Mouse (Mus musculus) macrophage (primary cell): ENCODE measurements around the gene Mef2b. TPM values are rescaled to one million over a fixed set of nuclear protein-coding genes. Genes with fewer than 3 reads are reported as not detected.

Source experiments
- H3K27ac ChIP-seq: fragments of 350-480 bp; formaldehyde crosslinking; 2 replicates; pipeline ENCODE4 v1.9.0; 2021
- H3K36me3 ChIP-seq: fragments of 350-480 bp; formaldehyde crosslinking; 2 replicates; pipeline ENCODE4 v1.9.0; 2021; ENCODE audit errors: inconsistent target
- H3K4me3 ChIP-seq: fragments of 350-480 bp; formaldehyde crosslinking; 2 replicates; pipeline ENCODE4 v1.9.0; 2021; ENCODE audit errors: inconsistent target
- H3K79me2 ChIP-seq: fragments of 350-480 bp; formaldehyde crosslinking; 2 replicates; pipeline ENCODE4 v1.9.0; 2021; ENCODE audit errors: inconsistent target
- WGBS: methylation state at CpG from one replicate; pipeline ENCODE4 v1.1.7; 2026; ENCODE audit warnings: inconsistent platforms; ENCODE audit not compliant: missing documents; 5-methylcytosine and 5-hydroxymethylcytosine counted together
- polyA plus RNA-seq: library from polyadenylated mRNA; stranded (reverse); fragments of 250-400 nt; gene quantifications from 3 replicates; pipeline ENCODE4 v1.2.4, GENCODE M21; 2018; ENCODE audit warnings: inconsistent platforms

Gene Mef2b
- polyA plus RNA-seq, 1 experiment from 2014 or later = not detected

- Histone ChIP-seq H3K36me3 (no peaks in the 10 kb centered on the region), H3K79me2 (no peaks in the 10 kb centered on the region), H3K4me3 (no peak overlapping the region), H3K27ac (no peak overlapping the region)
- 60% methylated on average over 2 of the region's 2 CpGs for WGBS
Measured at GRCm38 (mm10) chr8:70122863-70123262, 16.6 kb upstream of the Mef2b start.

DNA sequence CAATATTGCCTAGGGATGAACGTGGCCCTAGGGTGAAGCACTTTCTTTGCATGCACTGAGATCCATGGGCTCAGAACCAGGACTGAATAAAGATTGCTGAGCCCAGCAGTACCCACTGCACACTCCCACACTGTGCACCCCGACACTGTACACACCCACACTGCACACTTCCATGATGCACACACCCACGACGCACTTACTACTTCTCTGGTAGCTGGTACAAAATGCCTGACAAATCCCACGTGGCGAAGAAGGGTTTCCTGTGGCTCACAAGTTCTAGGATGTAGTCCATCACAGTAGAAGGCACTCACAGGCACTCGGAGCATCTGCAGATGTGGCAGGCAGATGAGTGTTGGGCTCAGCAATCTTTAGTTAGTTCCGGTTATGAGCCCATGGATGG, 14.5 kb upstream of the Mef2b start:
- WGBS = 67% methylated on average over 8 of the region's 8 CpGs
- Histone ChIP-seq H3K4me3 (no peak overlapping the region), H3K36me3 (no peaks in the 10 kb centered on the region), H3K27ac (no peak overlapping the region), H3K79me2 (no peaks in the 10 kb centered on the region)

DNA sequence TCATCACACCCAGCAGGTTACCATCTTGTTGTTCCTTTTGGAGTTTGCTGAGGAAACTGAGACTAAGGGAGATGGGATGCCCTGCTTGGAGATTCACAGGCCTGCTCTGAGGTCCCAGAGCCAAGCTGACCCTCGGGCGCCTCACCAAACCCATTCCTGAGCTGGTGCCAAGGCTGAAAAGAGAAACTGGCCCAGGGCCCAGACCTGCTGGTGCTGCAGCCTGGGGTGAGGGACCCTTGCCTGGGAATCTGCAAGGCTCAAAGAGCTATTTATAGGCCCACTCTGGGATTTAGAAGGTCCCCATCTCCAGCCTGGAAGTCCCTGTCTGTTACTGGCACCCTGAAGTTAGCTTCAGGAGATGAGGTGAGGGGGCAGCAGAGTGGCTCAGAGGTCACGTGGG, 11.1 kb upstream of the Mef2b start:
- 87% methylated on average over 3 of the region's 3 CpGs for WGBS
- Histone ChIP-seq H3K4me3 (no peak overlapping the region), H3K27ac (no peak overlapping the region), H3K79me2 (peaks cover 22% of the 10 kb centered on the region), H3K36me3 (peaks cover 2% of the 10 kb centered on the region)

GRCm38 (mm10) chr8:70129309-70129952, 10.1 kb upstream of the Mef2b start:
- peaks cover 24% of the 10 kb centered on the region for H3K79me2 ChIP-seq
- peaks cover 12% of the 10 kb centered on the region for H3K36me3 ChIP-seq
- 87% methylated on average over 9 of the region's 9 CpGs for WGBS
- H3K4me3 ChIP-seq = no peak overlapping the region
- no peak overlapping the region for H3K27ac ChIP-seq

DNA sequence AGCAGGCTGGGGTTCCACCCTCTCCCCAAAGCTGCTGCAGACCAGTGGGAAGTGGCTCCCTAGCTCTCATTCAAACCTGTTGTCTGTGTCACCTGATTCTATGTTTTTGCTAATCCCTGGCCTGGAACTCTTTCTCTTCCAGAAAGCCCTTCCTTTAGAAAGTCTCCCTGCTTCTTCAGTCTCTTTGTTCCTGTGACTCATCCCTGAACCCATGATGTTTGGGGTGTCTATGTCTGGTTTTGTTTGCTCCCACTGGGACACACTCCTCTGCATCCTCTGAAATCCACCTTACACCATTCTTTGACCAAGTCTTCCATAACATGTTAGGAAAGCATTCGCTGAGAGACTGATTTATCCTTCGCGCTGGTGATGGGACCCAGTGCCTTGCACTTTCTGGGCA, 9.4 kb upstream of the Mef2b start:
- Histone ChIP-seq H3K4me3 (no peak overlapping the region), H3K36me3 (peaks cover 18% of the 10 kb centered on the region), H3K79me2 (peaks cover 24% of the 10 kb centered on the region), H3K27ac (no peak overlapping the region)
- 93% methylated on average over 3 of the region's 3 CpGs for WGBS

- Histone ChIP-seq H3K36me3 (peaks cover 30% of the 10 kb centered on the region), H3K4me3 (peak within 1 kb of the TSS; percentile 98), H3K79me2 (peaks cover 24% of the 10 kb centered on the region), H3K27ac (peak within 1 kb of the TSS; percentile 72)
- WGBS = 0% methylated on average over 37 of the region's 37 CpGs
Measured at GRCm38 (mm10) chr8:70131166-70131883, 8.2 kb upstream of the Mef2b start, which contains the start of gene Nr2c2ap. Nr2c2ap (plus strand) TSS chr8:70131333.

DNA sequence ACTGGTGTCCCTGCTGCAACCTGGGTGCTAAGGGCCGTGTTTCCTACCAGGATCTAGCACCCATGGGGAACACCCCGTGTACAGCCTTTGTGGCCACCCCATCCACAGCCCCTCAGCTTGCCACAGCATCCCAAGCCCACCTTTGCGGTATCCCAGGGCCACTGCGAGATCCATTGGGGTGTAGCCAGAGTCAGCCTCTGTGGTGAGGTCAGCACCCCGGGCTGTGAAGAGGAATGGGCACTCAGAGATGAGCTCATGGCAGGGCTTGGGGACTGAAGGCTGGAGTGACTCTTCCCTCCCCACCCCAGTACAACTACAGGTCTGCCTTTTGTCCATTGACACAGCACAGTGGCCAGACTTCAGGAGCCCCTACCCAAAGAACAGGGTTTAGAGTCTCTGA, 5.4 kb upstream of the Mef2b start:
- Histone ChIP-seq H3K36me3 (peaks cover 34% of the 10 kb centered on the region), H3K79me2 (peaks cover 24% of the 10 kb centered on the region)
- 99% methylated on average over 5 of the region's 5 CpGs for WGBS

DNA sequence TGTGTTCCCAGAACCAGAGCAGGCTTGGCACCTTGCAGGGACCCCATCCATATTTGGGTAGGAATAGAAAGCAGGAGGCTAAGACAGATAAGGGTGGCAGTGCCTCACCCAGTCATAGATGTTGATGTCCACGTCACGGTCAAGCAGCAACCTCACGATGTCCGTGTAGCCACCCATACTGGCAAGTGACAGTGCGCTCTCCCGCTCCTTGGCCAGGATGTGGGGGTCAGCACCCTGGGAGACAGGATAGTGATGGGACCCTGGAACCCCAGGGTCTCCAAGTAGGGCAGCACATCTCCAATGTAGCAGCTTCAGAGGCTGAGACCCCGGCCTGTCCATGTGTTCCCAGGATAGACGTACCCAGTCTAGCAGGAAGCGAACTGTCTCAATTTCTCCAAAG, 4.6 kb upstream of the Mef2b start:
- 93% methylated on average over 7 of the region's 9 CpGs for WGBS
- Histone ChIP-seq H3K27ac (no peak overlapping the region), H3K4me3 (no peak overlapping the region), H3K79me2 (peaks cover 25% of the 10 kb centered on the region), H3K36me3 (peaks cover 34% of the 10 kb centered on the region)

More for the DNA sequence above, 5.4 kb upstream of the Mef2b start:
- Histone ChIP-seq H3K4me3 (no peak overlapping the region), H3K27ac (no peak overlapping the region)

DNA sequence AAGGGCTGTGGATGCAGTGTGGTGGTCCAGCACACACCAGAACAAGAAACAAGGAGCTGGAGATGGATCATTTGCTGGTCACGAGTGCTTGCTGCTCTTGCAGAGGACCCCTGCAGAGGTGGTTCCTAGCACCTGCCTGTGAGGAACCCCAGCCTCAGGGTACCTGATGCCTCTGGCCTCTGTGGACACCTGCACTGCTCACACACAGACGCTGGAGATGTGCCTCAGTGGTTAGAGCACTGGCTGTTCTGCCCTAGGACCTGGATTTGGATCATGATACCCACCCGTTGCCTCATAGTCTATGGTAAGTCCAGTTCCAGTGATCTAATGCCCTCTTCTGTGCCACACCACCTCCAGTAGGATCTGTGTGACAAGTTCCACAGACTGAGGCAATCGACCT, 2.9 kb upstream of the Mef2b start:
- H3K36me3 ChIP-seq = peaks cover 34% of the 10 kb centered on the region
- H3K79me2 ChIP-seq = peaks cover 34% of the 10 kb centered on the region
- no peak overlapping the region for H3K27ac ChIP-seq
- WGBS = 92% methylated on average over 4 of the region's 4 CpGs
- H3K4me3 ChIP-seq = no peak overlapping the region

- Histone ChIP-seq H3K79me2 (peaks cover 21% of the 10 kb centered on the region), H3K36me3 (peaks cover 43% of the 10 kb centered on the region), H3K27ac (no peak overlapping the region), H3K4me3 (no peak overlapping the region; the same call in 1 of the 2 replicates)
- WGBS = 81% methylated on average over 3 of the region's 4 CpGs
Measured at GRCm38 (mm10) chr8:70137890-70138289, 1.6 kb upstream of the Mef2b start.

DNA sequence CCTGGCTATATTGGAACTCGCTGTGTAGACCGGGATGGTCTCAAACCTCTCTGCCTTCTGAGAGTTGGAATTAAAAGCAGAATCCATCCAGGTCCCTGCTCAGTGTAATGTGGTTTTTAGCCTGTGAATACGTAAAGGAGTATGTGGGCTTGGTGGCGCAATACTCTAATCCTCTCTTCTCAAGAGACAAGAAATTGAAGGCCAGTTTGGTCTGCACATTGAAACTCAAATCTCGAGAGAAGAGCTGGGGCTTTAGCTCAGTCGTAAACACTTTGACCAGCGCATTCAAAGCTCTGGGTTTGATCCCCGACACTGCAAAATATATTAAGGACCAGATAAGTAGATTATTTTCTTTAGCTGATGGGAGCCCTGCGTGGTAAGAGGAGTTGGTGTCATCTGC, 470 bp downstream of the Mef2b start:
- 3% methylated on average over 9 of the region's 9 CpGs for WGBS
- Histone ChIP-seq H3K27ac (peak overlapping the region; percentile 52), H3K79me2 (peaks cover 14% of the 10 kb centered on the region), H3K36me3 (peaks cover 43% of the 10 kb centered on the region; the same call in 1 of the 2 replicates), H3K4me3 (peak overlapping the region; percentile 98)

GRCm38 (mm10) chr8:70147678-70148607, 8.4 kb downstream of the Mef2b start:
- no peak overlapping the region for H3K27ac ChIP-seq
- no peaks in the 10 kb centered on the region for H3K79me2 ChIP-seq
- H3K36me3 ChIP-seq = peaks cover 40% of the 10 kb centered on the region
- 71% methylated on average over 7 of the region's 7 CpGs for WGBS
- no peak overlapping the region for H3K4me3 ChIP-seq

GRCm38 (mm10) chr8:70150158-70150557, 10.6 kb downstream of the Mef2b start:
- no peak overlapping the region for H3K4me3 ChIP-seq

GRCm38 (mm10) chr8:70152537-70153257, 13.2 kb downstream of the Mef2b start:
- no peak overlapping the region for H3K4me3 ChIP-seq
- no peaks in the 10 kb centered on the region for H3K79me2 ChIP-seq
- no peak overlapping the region for H3K27ac ChIP-seq
- no peaks in the 10 kb centered on the region for H3K36me3 ChIP-seq
- WGBS = 38% methylated on average over 14 of the region's 22 CpGs

More at GRCm38 (mm10) chr8:70150158-70150557, 10.6 kb downstream of the Mef2b start:
- WGBS = 66% methylated on average over 13 of the region's 13 CpGs
- H3K79me2 ChIP-seq = no peaks in the 10 kb centered on the region
- peaks cover 21% of the 10 kb centered on the region for H3K36me3 ChIP-seq
- no peak overlapping the region for H3K27ac ChIP-seq
